Mouse (Mus musculus) heart, adult 9 months (tissue): ENCODE measurements around the gene Mrln.

Experiments used
- DNase-seq, 2 experiments: peaks; one replicate each; pipeline ENCODE4 v3.0.0; 2022; ENCODE audit warnings: low spot score in 2 of 2

The Mrln gene

DNA sequence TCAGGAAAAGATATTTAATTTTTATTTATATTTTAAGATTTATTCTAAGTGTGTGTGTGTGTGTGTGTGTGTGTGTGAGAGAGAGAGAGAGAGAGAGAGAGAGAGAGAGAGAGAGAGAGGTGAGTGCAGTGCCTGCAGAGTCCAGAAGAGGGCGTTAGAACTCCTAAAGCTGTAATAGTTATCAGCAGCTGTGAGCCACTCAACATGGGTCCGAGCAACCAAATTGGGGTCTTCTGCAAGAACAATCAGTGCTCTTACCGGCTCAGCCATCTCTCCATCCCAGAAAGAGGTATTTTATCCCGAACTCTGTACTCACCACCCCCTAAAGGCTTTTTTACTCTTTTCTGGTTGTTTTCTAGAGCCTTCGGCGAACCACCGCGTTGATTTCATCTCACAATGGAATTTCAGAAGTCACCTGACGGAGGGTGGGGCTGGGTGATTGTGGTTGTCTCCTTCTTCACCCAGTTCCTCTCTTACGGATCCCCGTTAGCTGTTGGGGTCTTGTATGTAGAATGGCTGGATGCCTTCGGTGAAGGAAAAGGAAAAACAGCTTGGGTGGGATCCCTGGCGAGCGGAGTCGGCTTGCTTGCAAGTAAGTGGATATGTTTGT is 51.2 kb downstream of the Mrln start:
- no peak for DNase-seq

DNA sequence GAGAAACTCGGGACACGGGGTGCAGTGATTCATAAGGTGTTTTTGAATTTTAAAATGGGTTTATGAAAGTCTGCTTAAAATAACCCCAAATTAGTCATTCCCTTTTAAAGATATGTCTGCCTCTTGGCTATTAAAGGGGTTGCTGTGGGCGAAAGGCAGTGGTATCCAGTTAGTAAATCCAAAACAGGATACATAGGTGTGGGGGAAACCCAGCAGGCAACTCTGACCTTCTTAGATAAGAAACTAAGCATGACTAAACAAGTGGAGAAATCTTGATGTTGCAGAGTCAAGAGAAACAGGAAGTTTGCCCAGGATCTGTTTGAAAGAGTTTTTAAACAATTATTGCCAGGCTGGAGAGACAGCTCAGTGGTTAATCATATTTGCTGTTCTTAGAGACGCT is 52.6 kb downstream of the Mrln start:
- no peak for DNase-seq

DNA sequence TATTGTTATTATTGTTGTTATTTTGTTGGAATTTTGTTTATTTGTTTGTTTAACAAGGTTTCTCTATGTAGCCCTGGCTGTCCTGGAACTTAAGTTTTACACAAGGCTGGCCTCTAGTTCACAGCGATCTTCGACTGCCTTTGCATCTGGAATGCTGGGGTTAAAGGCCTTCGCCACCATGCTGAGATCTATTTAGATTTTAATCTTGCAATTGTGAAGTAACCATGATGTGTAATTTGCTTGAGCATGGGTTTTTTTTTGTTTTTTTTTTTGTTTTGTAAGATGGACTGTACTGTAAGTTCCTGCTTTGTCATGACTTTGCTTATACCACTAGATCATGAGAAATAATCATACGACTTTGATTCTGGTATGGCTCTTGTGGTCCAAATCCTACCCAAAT is 56.4 kb downstream of the Mrln start:
- no peak for DNase-seq

DNA sequence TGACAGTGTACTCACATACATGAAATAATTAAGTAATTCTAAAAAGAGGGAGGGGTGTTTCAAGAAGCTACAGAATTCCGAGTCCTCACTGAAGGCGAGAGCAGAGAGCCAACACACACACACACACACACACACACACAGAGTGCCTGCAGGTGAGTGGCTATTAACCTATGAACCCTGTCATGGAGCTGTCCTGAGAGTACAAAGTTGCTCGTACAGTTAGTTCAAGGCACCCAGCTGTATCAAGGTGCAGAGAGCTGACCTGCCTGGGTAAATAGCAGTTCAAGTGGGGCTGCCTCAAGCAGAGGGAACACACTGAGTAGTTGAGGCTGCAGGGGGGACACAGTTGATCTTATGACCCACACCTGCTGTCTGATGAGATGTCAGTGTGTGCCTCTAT is 57.6 kb downstream of the Mrln start:
- DNase-seq, result no peak

DNA sequence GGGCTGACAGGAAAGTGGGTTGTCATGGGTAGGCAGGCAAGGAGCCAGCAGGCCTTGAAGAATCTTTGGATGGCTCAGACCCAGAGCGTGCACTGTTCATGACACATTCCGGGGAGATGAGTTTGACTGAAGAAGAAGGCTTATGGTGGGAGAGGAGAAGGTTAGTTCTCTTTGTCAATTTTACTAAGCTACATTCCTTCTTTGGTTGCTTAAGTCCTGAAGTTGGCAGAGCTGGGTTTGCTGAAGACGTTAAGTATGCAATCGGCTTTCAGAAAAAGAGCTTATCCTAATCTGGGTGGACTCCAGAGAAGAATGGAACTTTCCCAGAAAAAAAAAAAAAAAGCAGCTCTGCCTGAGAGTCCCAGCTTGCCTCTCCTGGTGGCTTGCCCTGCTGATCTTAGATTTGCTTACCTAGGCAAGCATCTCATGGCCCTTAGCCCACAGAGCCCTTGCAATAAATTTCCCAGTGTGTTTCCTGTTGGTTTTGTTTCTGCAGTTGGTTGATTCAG is 59.3 kb downstream of the Mrln start:
- no peak for DNase-seq

DNA sequence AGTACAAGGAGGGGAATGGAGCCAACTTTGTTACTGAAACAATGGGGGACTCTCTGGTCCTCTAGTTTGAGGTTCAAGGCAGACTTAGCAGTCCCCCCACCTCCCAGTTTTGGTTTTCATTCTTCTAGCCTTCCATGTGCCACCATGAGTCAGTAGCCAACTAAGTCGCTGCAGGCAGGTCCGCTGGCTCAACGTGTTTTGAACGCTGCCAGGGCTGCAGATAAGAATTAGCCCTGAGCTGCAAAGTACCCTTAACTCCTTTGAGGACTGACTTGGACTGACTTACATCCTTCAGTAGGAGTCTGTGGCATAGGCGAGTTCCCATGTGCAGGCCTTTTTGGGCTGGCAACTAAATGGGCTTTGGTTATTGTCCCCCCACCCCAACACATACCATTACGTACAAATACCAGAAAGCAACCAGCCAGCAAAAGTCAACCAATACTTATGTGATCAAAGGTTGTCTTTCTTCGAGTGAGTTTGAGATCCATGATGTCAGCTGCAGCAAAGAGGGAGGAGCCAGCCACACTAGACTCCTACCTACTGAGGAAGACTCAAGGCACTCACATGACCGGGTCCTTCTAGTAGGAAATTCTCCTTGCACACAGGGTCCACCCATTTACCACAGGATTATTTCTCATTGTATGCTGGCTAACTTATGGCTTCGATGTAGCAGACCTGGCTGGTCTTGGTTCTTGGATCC is 60.0 kb downstream of the Mrln start:
- DNase-seq, result no peak

DNA sequence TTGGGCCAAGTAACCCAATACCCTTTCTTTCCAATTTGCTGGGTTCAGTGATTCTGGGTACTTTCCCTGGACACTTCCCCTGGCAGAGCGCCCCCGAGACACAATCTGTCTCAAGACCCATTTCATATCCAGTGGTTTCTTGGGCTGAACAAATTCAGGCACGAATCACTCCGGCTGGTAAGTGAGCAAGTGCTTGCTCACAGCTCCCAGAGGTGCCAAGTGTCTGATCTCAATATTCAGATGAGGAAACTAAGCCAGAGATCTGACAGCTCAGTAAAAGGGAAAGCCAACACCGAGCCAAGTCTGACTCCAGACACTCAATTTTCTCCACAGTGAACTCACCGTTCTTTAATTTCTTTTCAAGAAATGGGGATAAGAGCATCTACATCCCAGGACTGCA is 62.0 kb downstream of the Mrln start:
- no peak for DNase-seq

DNA sequence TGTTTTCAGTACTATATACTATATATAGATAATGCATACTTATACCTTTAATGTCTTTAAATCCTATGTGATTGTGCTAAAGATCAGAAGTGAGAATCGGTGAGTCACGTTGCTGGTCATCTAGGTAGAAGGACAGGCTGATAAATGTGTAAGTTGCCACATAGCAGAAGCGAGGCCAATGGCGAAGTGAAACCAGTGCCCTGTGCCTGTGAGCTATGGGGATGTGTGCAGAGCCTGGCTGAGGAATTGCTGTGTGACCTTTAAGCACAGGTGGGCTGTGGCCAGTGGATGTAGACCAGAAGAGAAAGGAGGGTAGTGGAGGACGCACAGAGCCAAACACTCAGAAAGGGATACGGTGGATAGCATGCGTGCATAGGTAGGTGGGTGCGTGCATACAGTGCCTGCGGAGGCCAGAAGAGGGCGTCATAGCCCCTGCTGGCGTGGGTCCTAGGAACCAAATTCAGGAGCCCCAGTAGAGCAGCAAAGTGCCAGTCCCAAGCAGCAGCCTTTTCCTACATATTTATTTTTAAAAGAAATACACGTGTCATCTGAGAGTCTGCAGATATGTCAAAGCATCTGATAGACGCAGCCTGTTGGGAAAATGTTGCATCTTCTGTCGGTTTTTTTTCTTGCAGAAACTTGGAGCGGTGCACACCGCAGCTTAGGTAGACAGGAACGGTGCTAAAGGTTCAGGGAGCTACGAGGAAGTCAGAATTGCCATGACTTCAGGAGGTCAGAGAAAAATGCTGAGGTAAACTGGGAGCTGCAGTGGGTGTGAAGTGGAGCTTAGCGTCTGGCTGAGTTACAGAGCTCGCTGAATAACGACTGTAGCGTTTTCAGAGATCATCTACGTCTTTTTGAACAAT is 64.3 kb downstream of the Mrln start:
- no peak for DNase-seq
